Mouse (Mus musculus): ENCODE measurements around the gene Msrb3. TPM values are rescaled to one million over a fixed set of nuclear protein-coding genes. Genes with fewer than 3 reads are reported as not detected.

Gene Msrb3
- total and polyA plus RNA-seq, 3 experiments, result not detected

- Histone ChIP-seq H3K79me2 (replicated peaks; ENCODE audit: control insufficient read depth, extremely low read depth, insufficient read depth, poor library complexity, severe bottlenecking) (no peaks in the 10 kb centered on the region), H3K4me3 (replicated peaks in 1 of 3; ENCODE audit: low read depth in 2 of 3, low read length in 2 of 3, poor library complexity in 1 of 3) (no peak overlapping the region), H3K4me1 (ENCODE audit: control insufficient read depth in 1 of 2, insufficient read depth in 2 of 2) (no peaks in the 10 kb centered on the region), H3K9me3 (replicated peaks; ENCODE audit: low read length) (peaks cover 31% of the 10 kb centered on the region), H3K27ac (ENCODE audit: insufficient read depth, low read depth) (no peak overlapping the region), H3K4me2 (ENCODE audit: insufficient read depth, low read depth, poor library complexity, severe bottlenecking) (no peak overlapping the region), H3K9ac (ENCODE audit: insufficient read depth, low read depth) (no peak overlapping the region), H3K27me3 (replicated peaks) (no peaks in the 10 kb centered on the region), H3K36me3 (replicated peaks in 1 of 2; ENCODE audit: control insufficient read depth in 1 of 2, insufficient read depth in 1 of 2, low read length in 1 of 2) (no peaks in the 10 kb centered on the region)
- DNase-seq (ENCODE audit: extremely low read depth), result no peak
- in situ Hi-C loops (cut with MboI; ENCODE audit: low pct_ligation_motif_present, low pct_unique_long_range_greater_than_20kb, low sequenced_read_pairs) (no loop called here), dilution Hi-C loops (cut with MboI; ENCODE audit: extremely low pct_ligation_motif_present, extremely low pct_unique_long_range_greater_than_20kb, low sequenced_read_pairs) (no loop called here)
- TF ChIP-seq ZKSCAN1 (IDR thresholded peaks at IDR 0.05; ENCODE audit: borderline replicate concordance, low read depth, low read length) (no peak), MAFK (IDR thresholded peaks at IDR 0.05; ENCODE audit: insufficient replicate concordance, low read length) (no peak), UBTF (IDR thresholded peaks at IDR 0.05; ENCODE audit: low read depth, low read length) (no peak), GABPA (IDR thresholded peaks at IDR 0.05; ENCODE audit: insufficient replicate concordance, low read depth, low read length) (no peak), USF1 (IDR thresholded peaks at IDR 0.05; ENCODE audit: low read depth, low read length) (no peak), ELF1 (IDR thresholded peaks at IDR 0.05; ENCODE audit: low read depth, low read length) (no peak), SMC3 (IDR thresholded peaks at IDR 0.05; ENCODE audit: low read depth, low read length) (no peak), MAZ (IDR thresholded peaks at IDR 0.05; ENCODE audit: low read depth, low read length) (no peak), RAD21 (IDR thresholded peaks at IDR 0.05; ENCODE audit: low read depth, low read length) (no peak)
Measured at GRCm38 (mm10) chr10:120826795-120827669, 71.9 kb downstream of the Msrb3 start.

- DNase-seq (ENCODE audit: extremely low read depth), result no peak
- dilution Hi-C loops (cut with MboI; ENCODE audit: extremely low pct_ligation_motif_present, extremely low pct_unique_long_range_greater_than_20kb, low sequenced_read_pairs), result no loop called here
- H3K4me3 ChIP-seq (replicated peaks in 1 of 3; ENCODE audit: low read depth in 2 of 3, low read length in 2 of 3, poor library complexity in 1 of 3), result no peak overlapping the region
Measured at GRCm38 (mm10) chr10:120826381-120826780, 72.5 kb downstream of the Msrb3 start.

More at GRCm38 (mm10) chr10:120826381-120826780, 72.5 kb downstream of the Msrb3 start:
- peaks cover 28% of the 10 kb centered on the region for H3K9me3 ChIP-seq (replicated peaks; ENCODE audit: low read length)
- no peaks in the 10 kb centered on the region for H3K4me1 ChIP-seq (ENCODE audit: control insufficient read depth in 1 of 2, insufficient read depth in 2 of 2)
- no peaks in the 10 kb centered on the region for H3K79me2 ChIP-seq (replicated peaks; ENCODE audit: control insufficient read depth, extremely low read depth, insufficient read depth, poor library complexity, severe bottlenecking)
- no peaks in the 10 kb centered on the region for H3K36me3 ChIP-seq (replicated peaks in 1 of 2; ENCODE audit: control insufficient read depth in 1 of 2, insufficient read depth in 1 of 2, low read length in 1 of 2)
- in situ Hi-C loops (cut with MboI; ENCODE audit: low pct_ligation_motif_present, low pct_unique_long_range_greater_than_20kb, low sequenced_read_pairs), result no loop called here
- H3K4me2 ChIP-seq (ENCODE audit: insufficient read depth, low read depth, poor library complexity, severe bottlenecking), result no peak overlapping the region
- no peak overlapping the region for H3K9ac ChIP-seq (ENCODE audit: insufficient read depth, low read depth)
- no peak overlapping the region for H3K27ac ChIP-seq (ENCODE audit: insufficient read depth, low read depth)
- H3K27me3 ChIP-seq (replicated peaks), result no peaks in the 10 kb centered on the region
- TF ChIP-seq MYC (IDR thresholded peaks at IDR 0.05; ENCODE audit: low read depth, low read length) (no peak), SIN3A (IDR thresholded peaks at IDR 0.05; ENCODE audit: low read length) (no peak), ZC3H11A (IDR thresholded peaks at IDR 0.05; ENCODE audit: low read depth, low read length) (no peak), USF2 (conservative IDR thresholded peaks at IDR 0.05; ENCODE audit: low read depth, low read length) (no peak), USF1 (IDR thresholded peaks at IDR 0.05; ENCODE audit: low read depth, low read length) (no peak), CTCF (conservative IDR thresholded peaks at IDR 0.05 in 1 of 2, IDR thresholded peaks at IDR 0.05 in 1 of 2; ENCODE audit: low read depth in 2 of 2, low read length in 2 of 2) (no peak), TCF12 (IDR thresholded peaks at IDR 0.05; ENCODE audit: low read depth, low read length) (no peak), HCFC1 (IDR thresholded peaks at IDR 0.05; ENCODE audit: low read depth, low read length) (no peak), MAFK (IDR thresholded peaks at IDR 0.05; ENCODE audit: insufficient replicate concordance, low read length) (no peak), SMC3 (IDR thresholded peaks at IDR 0.05; ENCODE audit: low read depth, low read length) (no peak), E2F4 (IDR thresholded peaks at IDR 0.05; ENCODE audit: insufficient replicate concordance, low read depth, low read length) (no peak), RCOR1 (conservative IDR thresholded peaks at IDR 0.05; ENCODE audit: low read depth, low read length) (no peak), ZKSCAN1 (IDR thresholded peaks at IDR 0.05; ENCODE audit: borderline replicate concordance, low read depth, low read length) (no peak), TBP (conservative IDR thresholded peaks at IDR 0.05; ENCODE audit: low read depth, low read length) (no peak), POLR2AphosphoS2 (IDR thresholded peaks at IDR 0.05; ENCODE audit: low read depth, low read length) (no peak), UBTF (IDR thresholded peaks at IDR 0.05; ENCODE audit: low read depth, low read length) (no peak), ZNF384 (IDR thresholded peaks at IDR 0.05; ENCODE audit: low read depth, low read length) (no peak), ZMIZ1 (IDR thresholded peaks at IDR 0.05; ENCODE audit: low read depth, low read length) (no peak)
